8 mouse cellular contexts compared by ENCODE assay signal in genomic region chr8:70601271-70601649, GRCm38 (mm10). TPM values are rescaled to one million over a fixed set of nuclear protein-coding genes. Genes with fewer than 3 reads are reported as not detected.
A peak's percentile ranks its signal among the peaks of the same experiment; 100 is the strongest.
DNase-seq lines count a peak whose midpoint lies in the region; ATAC-seq lines count a peak whose summit lies in the region.

No protein-coding gene starts in this region.

- peaks cover 40% of the 10 kb centered on the region for H3K4me1 ChIP-seq in forebrain, embryonic 16.5 days (replicated peaks; ENCODE audit: control insufficient read depth, insufficient read depth, low read length)
- H3K4me1 ChIP-seq in hindbrain, embryonic 14.5 days (replicated peaks; ENCODE audit: control insufficient read depth, insufficient read depth, low read length): peaks cover 49% of the 10 kb centered on the region

- H3K9me3 ChIP-seq in forebrain, embryonic 16.5 days (ENCODE audit: control insufficient read depth, low read length): no peaks in the 10 kb centered on the region
- no peaks in the 10 kb centered on the region for H3K9me3 ChIP-seq in hindbrain, embryonic 14.5 days (ENCODE audit: control insufficient read depth, low read length)

- no peaks in the 10 kb centered on the region for H3K27me3 ChIP-seq in forebrain, embryonic 16.5 days (replicated peaks; ENCODE audit: control insufficient read depth, insufficient read depth, low read length)
- H3K27me3 ChIP-seq in hindbrain, embryonic 14.5 days (ENCODE audit: control insufficient read depth, insufficient read depth, low read length): no peaks in the 10 kb centered on the region; the same call in 1 of the 2 replicates

- peak overlapping the region; percentile 15 for H3K4me3 ChIP-seq in forebrain, embryonic 16.5 days (replicated peaks; ENCODE audit: low read length)
- peak overlapping the region; percentile 12; the same call in 1 of the 2 replicates for H3K4me3 ChIP-seq in hindbrain, embryonic 14.5 days (replicated peaks; ENCODE audit: low read length)

- peak overlapping the region; percentile 53 for H3K4me2 ChIP-seq in forebrain, embryonic 16.5 days (ENCODE audit: low read length)
- H3K4me2 ChIP-seq in hindbrain, embryonic 14.5 days (replicated peaks): peak overlapping the region; percentile 53

- DNase-seq in adrenal gland, adult 18-20 months (ENCODE audit: low spot score in 2 of 2): peak; percentile 81 to 82
- peak; percentile 67 for DNase-seq in cerebellum, adult 8-10 months
- peak; percentile 84 for DNase-seq in hindbrain, embryonic 14.5 days (ENCODE audit: low spot score)
- peak; percentile 64 to 80 for DNase-seq in layer of hippocampus, postnatal 25 days (ENCODE audit: extremely low spot score in 1 of 2, low spot score in 1 of 2)
- DNase-seq in lung, postnatal 25 days (ENCODE audit: low spot score): peak; percentile 82
- peak; percentile 89 for DNase-seq in right cerebral cortex, adult 18-20 months
- no peak for DNase-seq in adipocyte (ENCODE audit: low spot score)

- under 1% methylated on average over 26 of the region's 26 CpGs for WGBS in forebrain, embryonic 16.5 days
- WGBS in hindbrain, embryonic 14.5 days: 1% methylated on average over 26 of the region's 26 CpGs

- peak; percentile 55 for ATAC-seq in forebrain, embryonic 16.5 days
- ATAC-seq in hindbrain, embryonic 14.5 days (ENCODE audit: low FRiP score): peak; percentile 68

- H3K36me3 ChIP-seq in forebrain, embryonic 16.5 days (ENCODE audit: control insufficient read depth, insufficient read depth): no peaks in the 10 kb centered on the region; the same call in 1 of the 2 replicates
- H3K36me3 ChIP-seq in hindbrain, embryonic 14.5 days (replicated peaks; ENCODE audit: control insufficient read depth, insufficient read depth): peaks cover 18% of the 10 kb centered on the region; the same call in 1 of the 2 replicates

- peak overlapping the region; percentile 71 for H3K27ac ChIP-seq in forebrain, embryonic 16.5 days (ENCODE audit: low read length)
- peak overlapping the region; percentile 87 for H3K27ac ChIP-seq in hindbrain, embryonic 14.5 days

- H3K9ac ChIP-seq in forebrain, embryonic 16.5 days (replicated peaks; ENCODE audit: low read depth, low read length): peak overlapping the region; percentile 37
- H3K9ac ChIP-seq in hindbrain, embryonic 14.5 days: peak overlapping the region; percentile 33

RNA-seq across cellular contexts. Expression of gene Isyna1, which starts 7.1 kb away (rescaled TPM):
- total RNA-seq in adrenal gland, adult 18-20 months (2021): 100 to 1,000 TPM; 115 to 165 TPM
- 116 and 141 TPM in 2 replicates for polyA plus RNA-seq in forebrain, embryonic 16.5 days (2015; fragmentation: Nextera tagmentation; extraction: Ambion mirVana)
- 86.8 and 96.6 TPM in 2 replicates for polyA plus RNA-seq in hindbrain, embryonic 14.5 days (2014; fragmentation: Nextera tagmentation; extraction: Ambion mirVana)
- 10 to 100 TPM; 41.5 to 47.0 TPM for total RNA-seq in layer of hippocampus, postnatal 25 days (2021)

RNA-seq across cellular contexts. Expression of gene Ssbp4, which starts 7.4 kb away (rescaled TPM):
- total RNA-seq in adrenal gland, adult 18-20 months (2021): 10 to 100 TPM; 78.5 to 86.9 TPM
- polyA plus RNA-seq in forebrain, embryonic 16.5 days (2015; fragmentation: Nextera tagmentation; extraction: Ambion mirVana): 100 and 121 TPM in 2 replicates
- 165 and 173 TPM in 2 replicates for polyA plus RNA-seq in hindbrain, embryonic 14.5 days (2014; fragmentation: Nextera tagmentation; extraction: Ambion mirVana)
- total RNA-seq in layer of hippocampus, postnatal 25 days (2021): 100 to 1,000 TPM; 285 to 304 TPM

RNA-seq across cellular contexts. Expression of gene Lrrc25, which starts 14.7 kb away (rescaled TPM):
- total RNA-seq in adrenal gland, adult 18-20 months (2021): 1 to 10 TPM; 1.4 to 3.0 TPM
- polyA plus RNA-seq in forebrain, embryonic 16.5 days (2015; fragmentation: Nextera tagmentation; extraction: Ambion mirVana): 0.61 and 1.1 TPM in 2 replicates
- 0.98 and 1.6 TPM in 2 replicates for polyA plus RNA-seq in hindbrain, embryonic 14.5 days (2014; fragmentation: Nextera tagmentation; extraction: Ambion mirVana)
- total RNA-seq in layer of hippocampus, postnatal 25 days (2021): 1 to 10 TPM in 1 of 2 experiments, under 1 TPM in 1; 0.63 to 1.0 TPM

RNA-seq across cellular contexts. Expression of gene Gdf15, which starts 31.0 kb away (rescaled TPM):
- 1 to 10 TPM; 2.2 to 6.4 TPM for total RNA-seq in adrenal gland, adult 18-20 months (2021)
- 0.20 TPM in 1 of 2 replicates, not detected in the other for polyA plus RNA-seq in forebrain, embryonic 16.5 days (2015; fragmentation: Nextera tagmentation; extraction: Ambion mirVana)
- 0.14 and 0.28 TPM in 2 replicates for polyA plus RNA-seq in hindbrain, embryonic 14.5 days (2014; fragmentation: Nextera tagmentation; extraction: Ambion mirVana)
- total RNA-seq in layer of hippocampus, postnatal 25 days (2021): under 1 TPM in 1 of 2 experiments, not detected in 1; 0.26 TPM

RNA-seq across cellular contexts. Expression of gene Pgpep1, which starts 58.9 kb away (rescaled TPM):
- total RNA-seq in adrenal gland, adult 18-20 months (2021): 100 to 1,000 TPM; 101 to 153 TPM
- polyA plus RNA-seq in forebrain, embryonic 16.5 days (2015; fragmentation: Nextera tagmentation; extraction: Ambion mirVana): 60.3 and 65.7 TPM in 2 replicates
- polyA plus RNA-seq in hindbrain, embryonic 14.5 days (2014; fragmentation: Nextera tagmentation; extraction: Ambion mirVana): 74.0 and 89.3 TPM in 2 replicates
- total RNA-seq in layer of hippocampus, postnatal 25 days (2021): 10 to 100 TPM; 21.1 to 25.1 TPM
